8 mouse cellular contexts compared by ENCODE assay signal in genomic region chr12:26415104-26415771, GRCm38 (mm10). TPM values are rescaled to one million over a fixed set of nuclear protein-coding genes. Genes with fewer than 3 reads are reported as not detected.
DNase-seq lines count a peak whose midpoint lies in the region; ATAC-seq and TF ChIP-seq lines count a peak whose summit lies in the region.

TSS of gene Rnf144a (minus strand) at chr12:26415254.

- no peaks in the 10 kb centered on the region for H3K4me1 ChIP-seq in ES-Bruce4 (ENCODE audit: control insufficient read depth, insufficient read depth, low read length)
- peaks cover 35% of the 10 kb centered on the region for H3K4me1 ChIP-seq in forebrain, embryonic 16.5 days (replicated peaks; ENCODE audit: control insufficient read depth, insufficient read depth, low read length)
- H3K4me1 ChIP-seq in neural tube, embryonic 15.5 days: peaks cover 40% of the 10 kb centered on the region

- DNase-seq in cerebellum, adult 11-12 months: peak; percentile 86
- DNase-seq in heart, postnatal 25 days (ENCODE audit: low spot score): peak; percentile 72
- DNase-seq in layer of hippocampus, adult 18-20 months (ENCODE audit: low spot score in 2 of 2): peak; percentile 82 to 94
- peak; percentile 84 to 86 for DNase-seq in lung, adult 18-20 months
- peak; percentile 99 for DNase-seq in testis, postnatal 10 days (ENCODE audit: low spot score)

- TF ChIP-seq EP300 in ES-Bruce4 (IDR thresholded peaks at IDR 0.05; ENCODE audit: insufficient read depth, low read depth, low read length): no peak

- peak within 1 kb of the TSS; percentile 55; the same call in 1 of the 2 replicates for H3K27ac ChIP-seq in ES-Bruce4 (ENCODE audit: insufficient read depth, low read length)
- peak within 1 kb of the TSS; percentile 79 for H3K27ac ChIP-seq in forebrain, embryonic 16.5 days (ENCODE audit: low read length)
- peak within 1 kb of the TSS; percentile 88 for H3K27ac ChIP-seq in neural tube, embryonic 15.5 days (replicated peaks)

- peak within 1 kb of the TSS; percentile 84 for H3K9ac ChIP-seq in ES-Bruce4 (ENCODE audit: low read depth, poor library complexity, severe bottlenecking)
- peak within 1 kb of the TSS; percentile 99 for H3K9ac ChIP-seq in forebrain, embryonic 16.5 days (replicated peaks; ENCODE audit: low read depth, low read length)
- H3K9ac ChIP-seq in neural tube, embryonic 15.5 days (replicated peaks): peak within 1 kb of the TSS; percentile 97

- H3K27me3 ChIP-seq in ES-Bruce4 (ENCODE audit: control insufficient read depth, insufficient read depth, low read length, poor library complexity, severe bottlenecking): peaks cover 5% of the 10 kb centered on the region; the same call in 1 of the 2 replicates
- no peaks in the 10 kb centered on the region for H3K27me3 ChIP-seq in forebrain, embryonic 16.5 days (replicated peaks; ENCODE audit: control insufficient read depth, insufficient read depth, low read length)
- H3K27me3 ChIP-seq in neural tube, embryonic 15.5 days (replicated peaks): no peaks in the 10 kb centered on the region

- H3K9me3 ChIP-seq in ES-Bruce4 (replicated peaks; ENCODE audit: control insufficient read depth, insufficient read depth, low read length, poor library complexity, severe bottlenecking): no peaks in the 10 kb centered on the region
- no peaks in the 10 kb centered on the region for H3K9me3 ChIP-seq in forebrain, embryonic 16.5 days (ENCODE audit: control insufficient read depth, low read length)
- H3K9me3 ChIP-seq in neural tube, embryonic 15.5 days (replicated peaks): no peaks in the 10 kb centered on the region

- peak; percentile 77 for TF ChIP-seq CTCF in ES-Bruce4 (IDR thresholded peaks at IDR 0.05; ENCODE audit: low read depth, low read length)

- peak within 1 kb of the TSS; percentile 86 for H3K4me3 ChIP-seq in ES-Bruce4 (ENCODE audit: low read depth, low read length)
- H3K4me3 ChIP-seq in forebrain, embryonic 16.5 days (replicated peaks; ENCODE audit: low read length): peak within 1 kb of the TSS; percentile 95
- peak within 1 kb of the TSS; percentile 80 for H3K4me3 ChIP-seq in neural tube, embryonic 15.5 days (replicated peaks)

- no peaks in the 10 kb centered on the region for H3K36me3 ChIP-seq in ES-Bruce4 (ENCODE audit: control insufficient read depth, insufficient read depth, low read length, poor library complexity, severe bottlenecking)
- H3K36me3 ChIP-seq in forebrain, embryonic 16.5 days (ENCODE audit: control insufficient read depth, insufficient read depth): no peaks in the 10 kb centered on the region
- H3K36me3 ChIP-seq in neural tube, embryonic 15.5 days: no peaks in the 10 kb centered on the region

- no peak for TF ChIP-seq POLR2A in ES-Bruce4 (IDR thresholded peaks at IDR 0.05; ENCODE audit: insufficient read depth, low read length)

- H3K4me2 ChIP-seq in forebrain, embryonic 16.5 days (ENCODE audit: low read length): peak within 1 kb of the TSS; percentile 85
- peak within 1 kb of the TSS; percentile 83 for H3K4me2 ChIP-seq in neural tube, embryonic 15.5 days

- WGBS in forebrain, embryonic 16.5 days: under 1% methylated on average over 43 of the region's 45 CpGs
- WGBS in neural tube, embryonic 15.5 days: under 1% methylated on average over 36 of the region's 45 CpGs

- peak; percentile 88 for ATAC-seq in forebrain, embryonic 16.5 days
- ATAC-seq in neural tube, embryonic 15.5 days (ENCODE audit: low FRiP score): peak; percentile 87

- intact Hi-C loops in heart, postnatal 25 days (cut with DNase I): loop anchor here (1.0 to 2.0 kb wide), 2 partner anchors 50 to 100 kb away; no protein-coding TSS in a partner anchor

RNA-seq across cellular contexts. Expression of gene Rnf144a, which starts in this region (rescaled TPM):
- polyA plus RNA-seq in ES-Bruce4 (2011; ENCODE audit: insufficient read depth, insufficient read length, low read depth, missing spikeins): 5.6 and 6.6 TPM in 2 replicates
- polyA plus RNA-seq in forebrain, embryonic 16.5 days (2015; fragmentation: Nextera tagmentation; extraction: Ambion mirVana): 38.2 and 38.9 TPM in 2 replicates
- 10 to 100 TPM; 15.5 to 22.1 TPM for total RNA-seq in heart, postnatal 25 days (2021)
- total RNA-seq in layer of hippocampus, adult 18-20 months (2021): 10 to 100 TPM; 23.4 to 24.4 TPM
- polyA plus RNA-seq in neural tube, embryonic 15.5 days (2015; fragmentation: Nextera tagmentation; extraction: Ambion mirVana): 25.7 and 27.5 TPM in 2 replicates

Comparison
In these comparisons a context has a peak if more than half of its experiments do, and no peak if none do; other contexts are left out.
1. Peak in every context shown above with its lines: DNase-seq, ATAC-seq, H3K4me3 ChIP-seq and H3K27ac ChIP-seq.